Mouse (Mus musculus) liver, embryonic 12.5 days (tissue): ENCODE measurements around the gene C1qtnf7. TPM values are rescaled to one million over a fixed set of nuclear protein-coding genes. Genes with fewer than 3 reads are reported as not detected.

ENCODE experiments used
- ATAC-seq: fragments of 200-750 bp; cut with Nextera tagmentation; 2 replicates; pipeline ENCODE4 v1.8.0; 2017; ENCODE audit warnings: moderate number of reproducible peaks, mild to moderate bottlenecking, moderate library complexity
- H3K27ac ChIP-seq: fragments of 300-500 bp; sonication (generic); 2 replicates; pipeline ENCODE4 v1.5.1; 2016; ENCODE audit warnings: mild to moderate bottlenecking
- H3K27me3 ChIP-seq: fragments of 300-500 bp; sonication (generic); replicated peaks from 2 replicates; pipeline ENCODE4 v1.6.1; 2016; ENCODE audit warnings: mild to moderate bottlenecking, moderate library complexity
- H3K36me3 ChIP-seq: fragments of 300-500 bp; sonication (generic); 2 replicates; pipeline ENCODE4 v1.6.1; 2016; ENCODE audit warnings: mild to moderate bottlenecking, moderate library complexity
- H3K4me1 ChIP-seq: fragments of 300-500 bp; sonication (generic); 2 replicates; pipeline ENCODE4 v1.6.1; 2016
- H3K4me2 ChIP-seq: fragments of 300-500 bp; sonication (generic); 2 replicates; pipeline ENCODE4 v1.6.1; 2016; ENCODE audit warnings: mild to moderate bottlenecking, moderate library complexity
- H3K4me3 ChIP-seq: fragments of 300-500 bp; sonication (generic); 2 replicates; pipeline ENCODE4 v1.5.1; 2016; ENCODE audit warnings: mild to moderate bottlenecking, moderate library complexity
- H3K9ac ChIP-seq: fragments of 300-500 bp; sonication (generic); 2 replicates; pipeline ENCODE4 v1.6.1; 2016; ENCODE audit warnings: mild to moderate bottlenecking, moderate library complexity
- H3K9me3 ChIP-seq: fragments of 300-500 bp; sonication (generic); replicated peaks from 2 replicates; pipeline ENCODE4 v1.6.1; 2016; ENCODE audit warnings: mild to moderate bottlenecking, moderate library complexity
- WGBS: fragments of 180-500 bp; shearing (Covaris S2); methylation state at CpG from one replicate; pipeline ENCODE4 v1.1.7; 2016; ENCODE audit not compliant: insufficient replicate concordance; 5-methylcytosine and 5-hydroxymethylcytosine counted together
- polyA plus RNA-seq: library from polyadenylated mRNA; unstranded; fragments of >200 nt; fragmentation: Nextera tagmentation; extraction: Ambion mirVana; gene quantifications from 2 replicates; pipeline ENCODE4 v1.2.1, GENCODE M21; 2016

The C1qtnf7 gene
- 1.2 and 1.8 TPM in 2 replicates for polyA plus RNA-seq

GRCm38 (mm10) chr5:43515401-43515976 lies at the start of gene C1qtnf7:
Gene C1qtnf7, plus strand, starts transcription at chr5:43515538.
- H3K4me3 ChIP-seq, result no peak within 1 kb of the TSS; the same call in 1 of the 2 replicates
- 55% methylated on average over 15 of the region's 15 CpGs for WGBS
- no peak within 1 kb of the TSS for H3K9ac ChIP-seq
- no peak within 1 kb of the TSS for H3K27ac ChIP-seq
- no peak for ATAC-seq
- no peaks in the 10 kb centered on the region for H3K9me3 ChIP-seq
- H3K4me1 ChIP-seq, result 0 out of 2 replicates have a peak, but pooled peaks cover 6% of the 10 kb centered on the region
- H3K36me3 ChIP-seq, result no peaks in the 10 kb centered on the region
- H3K4me2 ChIP-seq, result peak within 1 kb of the TSS; percentile 18
- H3K27me3 ChIP-seq, result no peaks in the 10 kb centered on the region

DNA sequence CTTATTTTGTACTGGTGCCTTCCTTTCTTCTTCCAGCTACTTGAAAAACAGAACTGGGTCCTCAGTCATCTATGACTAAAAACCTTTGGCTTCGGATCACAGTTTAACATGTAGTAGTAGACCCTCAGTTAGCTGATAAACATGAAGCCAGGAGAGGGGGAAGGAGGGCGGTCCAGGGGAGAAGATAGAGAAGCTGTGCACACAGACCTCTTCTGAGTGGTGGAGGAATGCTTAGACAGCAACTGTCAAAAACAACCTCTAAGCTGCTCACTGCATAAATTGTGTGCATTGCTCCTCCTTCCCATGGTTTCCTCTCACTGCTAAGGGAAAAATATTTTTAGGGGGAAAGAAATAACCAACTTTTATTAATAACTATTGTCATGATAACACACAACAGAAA lies 48.6 kb upstream of the C1qtnf7 start:
- Histone ChIP-seq H3K9me3 (no peaks in the 10 kb centered on the region), H3K9ac (no peak overlapping the region), H3K36me3 (no peaks in the 10 kb centered on the region), H3K27ac (no peak overlapping the region), H3K4me1 (no peaks in the 10 kb centered on the region), H3K4me3 (no peak overlapping the region), H3K27me3 (no peaks in the 10 kb centered on the region), H3K4me2 (no peak overlapping the region)
- no peak for ATAC-seq
- WGBS, result 52% methylated on average over 2 of the region's 2 CpGs

DNA sequence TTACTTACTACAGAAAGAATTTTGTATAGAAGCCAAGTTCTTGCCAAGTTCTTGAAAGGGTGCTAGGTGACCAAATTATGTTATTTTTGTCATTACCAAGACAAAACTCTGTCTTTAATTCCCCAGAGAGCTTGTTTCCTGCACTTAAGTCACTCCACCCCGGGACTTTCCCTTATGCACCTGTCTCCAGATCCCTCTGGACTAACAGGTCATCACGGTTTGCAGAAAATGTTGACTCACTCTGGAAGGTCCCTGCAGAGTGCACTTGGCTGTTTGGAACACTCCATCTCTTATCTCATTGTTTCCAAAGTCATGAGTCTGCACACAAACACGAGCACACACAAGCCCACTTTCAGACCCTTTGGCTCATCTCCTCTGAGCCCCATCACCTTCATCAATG lies 48.1 kb upstream of the C1qtnf7 start:
- no peaks in the 10 kb centered on the region for H3K36me3 ChIP-seq
- H3K4me1 ChIP-seq, result no peaks in the 10 kb centered on the region
- H3K27me3 ChIP-seq, result no peaks in the 10 kb centered on the region
- 52% methylated on average over 3 of the region's 3 CpGs for WGBS
- no peak overlapping the region for H3K9ac ChIP-seq
- H3K4me2 ChIP-seq, result no peak overlapping the region
- H3K4me3 ChIP-seq, result no peak overlapping the region
- no peak for ATAC-seq
- no peaks in the 10 kb centered on the region for H3K9me3 ChIP-seq
- no peak overlapping the region for H3K27ac ChIP-seq

DNA sequence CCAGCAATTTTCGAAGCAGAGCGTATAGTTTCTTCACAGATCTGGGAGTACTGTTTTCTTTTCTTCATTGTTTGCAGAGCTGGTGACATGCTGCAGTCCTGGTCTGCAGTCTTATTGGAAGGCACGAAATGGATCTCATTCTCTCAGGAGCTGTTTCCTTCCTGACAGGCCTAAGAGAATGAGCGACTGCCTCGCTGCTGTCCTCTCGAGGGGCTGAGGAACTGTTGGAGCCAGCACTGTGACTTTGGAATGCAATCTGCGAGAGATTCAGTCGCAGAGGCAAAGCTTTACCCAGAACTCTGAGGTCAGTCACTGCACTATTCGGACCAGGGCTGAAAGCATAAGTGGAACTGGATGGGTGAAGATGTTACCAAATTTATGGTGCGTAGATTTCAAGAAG lies 46.4 kb upstream of the C1qtnf7 start:
- no peaks in the 10 kb centered on the region for H3K4me1 ChIP-seq
- ATAC-seq, result no peak
- no peak overlapping the region for H3K9ac ChIP-seq
- no peak overlapping the region for H3K4me2 ChIP-seq
- H3K27me3 ChIP-seq, result no peaks in the 10 kb centered on the region
- no peaks in the 10 kb centered on the region for H3K36me3 ChIP-seq
- no peak overlapping the region for H3K4me3 ChIP-seq
- H3K27ac ChIP-seq, result no peak overlapping the region
- WGBS, result 53% methylated on average over 10 of the region's 10 CpGs
- H3K9me3 ChIP-seq, result no peaks in the 10 kb centered on the region

DNA sequence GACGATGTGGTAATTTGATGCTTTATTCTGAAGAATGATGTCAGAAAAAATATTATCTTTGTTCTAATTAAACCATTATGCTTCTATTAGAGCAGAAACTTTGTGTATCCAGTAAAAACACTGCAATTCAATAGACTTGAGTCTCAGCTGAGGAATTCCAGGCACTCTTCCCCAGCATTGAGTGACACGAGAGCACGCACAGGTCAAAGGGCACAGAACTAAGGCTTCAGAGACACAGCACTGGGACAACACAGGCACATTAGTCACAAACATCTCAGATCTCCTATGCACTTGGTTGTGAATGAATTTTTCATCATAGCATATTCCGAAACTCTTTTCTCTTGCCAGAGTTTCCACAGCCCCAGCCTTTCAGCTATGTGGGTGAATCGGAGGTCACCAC lies 37.4 kb upstream of the C1qtnf7 start:
- Histone ChIP-seq H3K4me1 (no peaks in the 10 kb centered on the region), H3K27ac (no peak overlapping the region), H3K9ac (no peak overlapping the region), H3K4me2 (no peak overlapping the region), H3K4me3 (no peak overlapping the region), H3K36me3 (no peaks in the 10 kb centered on the region), H3K9me3 (no peaks in the 10 kb centered on the region), H3K27me3 (no peaks in the 10 kb centered on the region)
- 79% methylated on average over 5 of the region's 5 CpGs for WGBS
- ATAC-seq, result no peak

GRCm38 (mm10) chr5:43480046-43480445 lies 35.3 kb upstream of the C1qtnf7 start:
- Histone ChIP-seq H3K36me3 (no peaks in the 10 kb centered on the region), H3K4me1 (no peaks in the 10 kb centered on the region), H3K9me3 (no peaks in the 10 kb centered on the region), H3K4me3 (no peak overlapping the region), H3K27ac (no peak overlapping the region), H3K27me3 (no peaks in the 10 kb centered on the region), H3K9ac (no peak overlapping the region), H3K4me2 (no peak overlapping the region)
- WGBS, result 44% methylated on average over 3 of the region's 3 CpGs
- ATAC-seq, result no peak

GRCm38 (mm10) chr5:43480786-43481185 lies 34.6 kb upstream of the C1qtnf7 start:
- Histone ChIP-seq H3K4me1 (no peaks in the 10 kb centered on the region), H3K27ac (no peak overlapping the region), H3K36me3 (no peaks in the 10 kb centered on the region), H3K9me3 (no peaks in the 10 kb centered on the region), H3K4me3 (no peak overlapping the region), H3K27me3 (no peaks in the 10 kb centered on the region), H3K4me2 (no peak overlapping the region), H3K9ac (no peak overlapping the region)
- no peak for ATAC-seq
- WGBS, result 54% methylated on average over 2 of the region's 2 CpGs

DNA sequence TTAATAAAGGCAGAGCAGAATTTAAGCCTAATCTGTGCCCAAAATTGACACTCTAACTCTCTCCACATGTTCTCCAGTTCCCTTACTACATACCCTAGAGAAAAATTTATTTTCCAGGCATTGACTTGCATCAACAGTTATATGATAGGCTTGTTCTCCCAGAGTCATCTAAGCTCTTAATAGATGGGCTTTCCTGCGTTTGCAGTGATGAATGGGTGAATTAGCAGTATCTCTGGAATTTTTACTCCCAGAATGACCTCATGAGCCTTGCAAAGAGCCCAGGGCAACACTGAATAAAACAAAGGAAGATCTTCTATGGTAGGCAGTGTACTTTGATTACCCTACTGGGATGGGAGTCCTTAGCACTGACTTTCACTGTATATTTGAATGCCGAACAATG lies 33.5 kb upstream of the C1qtnf7 start:
- 64% methylated on average over 2 of the region's 2 CpGs for WGBS
- no peak overlapping the region for H3K4me3 ChIP-seq
- no peak overlapping the region for H3K27ac ChIP-seq
- no peak for ATAC-seq
- no peak overlapping the region for H3K9ac ChIP-seq
- no peaks in the 10 kb centered on the region for H3K9me3 ChIP-seq
- no peaks in the 10 kb centered on the region for H3K36me3 ChIP-seq
- H3K4me2 ChIP-seq, result no peak overlapping the region
- no peaks in the 10 kb centered on the region for H3K4me1 ChIP-seq
- no peaks in the 10 kb centered on the region for H3K27me3 ChIP-seq

- Histone ChIP-seq H3K36me3 (no peaks in the 10 kb centered on the region), H3K27me3 (no peaks in the 10 kb centered on the region), H3K4me2 (no peak overlapping the region), H3K27ac (no peak overlapping the region), H3K4me3 (no peak overlapping the region), H3K9me3 (no peaks in the 10 kb centered on the region), H3K4me1 (no peaks in the 10 kb centered on the region), H3K9ac (no peak overlapping the region)
- no peak for ATAC-seq
- 68% methylated on average over 1 of the region's 1 CpGs for WGBS
Observed at GRCm38 (mm10) chr5:43501887-43502286, 13.5 kb upstream of the C1qtnf7 start.

DNA sequence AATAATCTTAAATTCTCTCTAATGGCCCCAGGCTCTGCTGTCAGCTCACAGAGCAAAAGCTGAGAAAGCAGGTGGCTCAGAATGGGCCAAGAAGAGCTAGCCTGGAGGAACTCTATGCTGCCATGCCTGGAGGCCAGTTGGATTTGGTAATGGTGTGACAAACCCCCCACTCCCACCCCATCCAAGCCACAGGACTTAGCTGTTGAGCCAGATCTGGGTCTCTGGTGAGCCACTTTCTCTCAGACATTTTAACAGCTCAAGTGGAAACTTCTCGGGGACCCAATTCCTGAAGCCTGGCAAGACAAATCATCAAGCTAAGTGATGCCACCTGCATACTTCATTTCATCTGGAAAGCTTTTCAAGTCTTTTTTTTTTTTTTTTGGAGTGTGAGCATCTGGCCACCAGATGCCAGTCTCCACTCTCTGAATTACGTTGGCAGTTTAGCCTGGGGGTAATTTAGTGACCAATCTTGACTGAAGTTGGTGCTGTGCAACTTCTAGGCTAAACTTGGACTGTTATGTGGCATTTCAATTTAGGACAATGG lies 11.0 kb upstream of the C1qtnf7 start:
- no peaks in the 10 kb centered on the region for H3K4me1 ChIP-seq
- no peak for ATAC-seq
- no peaks in the 10 kb centered on the region for H3K36me3 ChIP-seq
- H3K9me3 ChIP-seq, result no peaks in the 10 kb centered on the region
- no peak overlapping the region for H3K4me3 ChIP-seq
- 70% methylated on average over 2 of the region's 2 CpGs for WGBS
- no peaks in the 10 kb centered on the region for H3K27me3 ChIP-seq
- no peak overlapping the region for H3K9ac ChIP-seq
- no peak overlapping the region for H3K27ac ChIP-seq
- H3K4me2 ChIP-seq, result no peak overlapping the region

GRCm38 (mm10) chr5:43508470-43508869 lies 6.9 kb upstream of the C1qtnf7 start:
- no peaks in the 10 kb centered on the region for H3K9me3 ChIP-seq
- no peak overlapping the region for H3K4me2 ChIP-seq
- WGBS, result 56% methylated on average over 2 of the region's 2 CpGs
- H3K27me3 ChIP-seq, result no peaks in the 10 kb centered on the region
- no peak for ATAC-seq
- no peaks in the 10 kb centered on the region for H3K36me3 ChIP-seq
- no peak overlapping the region for H3K4me3 ChIP-seq
- no peak overlapping the region for H3K27ac ChIP-seq
- no peak overlapping the region for H3K9ac ChIP-seq
- no peaks in the 10 kb centered on the region for H3K4me1 ChIP-seq

DNA sequence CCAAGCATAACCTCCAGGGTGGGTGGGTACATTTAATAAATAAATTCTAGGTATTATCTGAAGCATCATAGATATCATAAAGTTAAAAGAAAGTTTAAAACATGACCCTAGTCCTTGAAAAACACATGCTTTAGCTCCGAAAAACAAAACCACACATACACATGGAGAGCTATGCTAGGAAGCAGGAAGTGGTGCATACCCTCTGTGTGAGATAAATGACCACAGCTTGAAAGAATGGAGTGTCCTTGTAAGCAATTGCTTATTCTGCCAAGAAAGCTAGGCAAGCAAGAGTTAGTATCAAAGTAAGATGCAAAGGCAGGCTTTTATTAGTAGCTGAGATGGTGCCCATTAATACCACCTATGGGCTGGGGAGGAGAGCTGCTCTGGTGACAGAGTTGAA lies 6.4 kb upstream of the C1qtnf7 start:
- WGBS, result 10% methylated on average over 1 of the region's 1 CpGs

DNA sequence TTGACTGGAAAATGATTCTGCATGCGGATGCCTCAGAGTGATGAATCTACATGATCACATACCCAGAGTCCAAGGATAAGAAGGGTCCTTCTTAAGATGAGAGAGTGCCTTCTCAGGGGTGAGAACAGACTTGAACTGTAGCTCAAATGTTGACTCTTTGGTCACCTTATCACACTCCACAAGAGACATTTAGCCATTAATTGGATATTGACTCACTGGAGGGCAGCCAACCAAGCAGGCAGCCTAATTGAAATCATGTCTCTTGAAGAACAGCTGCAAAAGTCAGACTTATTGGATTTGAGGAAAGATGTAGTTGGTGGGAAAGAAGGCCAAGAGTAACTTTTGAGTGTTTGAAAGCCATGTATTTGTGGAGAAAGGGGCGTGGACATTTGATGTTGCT lies 4.2 kb upstream of the C1qtnf7 start:
- 65% methylated on average over 2 of the region's 2 CpGs for WGBS
- Histone ChIP-seq H3K4me2 (no peak overlapping the region), H3K4me1 (no peaks in the 10 kb centered on the region), H3K27me3 (no peaks in the 10 kb centered on the region), H3K9ac (no peak overlapping the region), H3K36me3 (no peaks in the 10 kb centered on the region), H3K4me3 (no peak overlapping the region), H3K27ac (no peak overlapping the region), H3K9me3 (no peaks in the 10 kb centered on the region)
- ATAC-seq, result no peak

More for the DNA sequence above, 6.4 kb upstream of the C1qtnf7 start:
- no peaks in the 10 kb centered on the region for H3K9me3 ChIP-seq
- H3K4me1 ChIP-seq, result no peaks in the 10 kb centered on the region
- no peak overlapping the region for H3K9ac ChIP-seq
- H3K4me3 ChIP-seq, result no peak overlapping the region
- no peaks in the 10 kb centered on the region for H3K27me3 ChIP-seq
- ATAC-seq, result no peak
- H3K27ac ChIP-seq, result no peak overlapping the region
- no peaks in the 10 kb centered on the region for H3K36me3 ChIP-seq
- no peak overlapping the region for H3K4me2 ChIP-seq
